Comparison of ENCODE assay signal across 9 mouse cellular contexts in the genomic region with DNA sequence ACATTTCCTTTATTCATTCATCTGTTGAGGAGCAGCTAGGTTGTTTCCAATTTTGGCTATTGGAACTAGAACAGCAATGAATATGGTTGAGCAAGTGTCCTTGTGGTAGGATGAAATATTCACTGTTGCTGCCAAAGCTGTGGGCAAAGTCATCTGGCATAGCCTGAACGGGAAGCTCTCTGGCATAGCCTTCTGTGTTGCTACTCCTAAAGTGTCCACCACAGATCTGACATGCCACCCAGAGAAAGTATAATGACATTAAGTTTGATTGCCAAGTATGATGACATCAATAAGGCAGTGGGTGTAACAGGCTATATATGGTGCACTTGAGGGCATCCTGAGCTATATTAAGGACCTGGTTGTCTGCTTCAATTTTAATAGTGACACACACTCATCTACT.
DNase-seq lines count a peak whose midpoint lies in the region.
"Had no signal": no experiment of that assay in that cellular context is flagged by ENCODE, and none has a peak within 500 bp of the region (broad histone marks: within the 10 kb centered on the region; RNA-seq: fewer than 3 reads in every experiment).

No protein-coding gene starts in this region.

- DNase-seq in layer of hippocampus, adult 11-12 months (ENCODE audit: low spot score): peak; percentile 10
- DNase-seq in layer of hippocampus, adult 9-10 months (ENCODE audit: low spot score): no peak
- DNase-seq in adrenal gland, postnatal 25 days: peak; percentile 4
- DNase-seq in gastrocnemius, postnatal 36 days: peak; percentile 15 to 30
- DNase-seq in right cerebral cortex, postnatal 25 days: peak; percentile 5
- no peak for DNase-seq in ovary, postnatal 36 days (ENCODE audit: low spot score)
- no peak for DNase-seq in heart, adult 11 months
- DNase-seq: kidney, postnatal 25 days; liver had no signal

- intact Hi-C loops in gastrocnemius, postnatal 36 days (cut with DNase I): no loop called here

Comparison
In these comparisons a context has a peak if more than half of its experiments do, and no peak if none do; other contexts are left out.
1. DNase-seq: peak in layer of hippocampus, adult 11-12 months (single experiment), adrenal gland, postnatal 25 days (single experiment), gastrocnemius, postnatal 36 days (2 of 2) and right cerebral cortex, postnatal 25 days (single experiment); none in layer of hippocampus, adult 9-10 months (single experiment), ovary, postnatal 36 days (single experiment) and heart, adult 11 months (single experiment).